Mouse (Mus musculus) erythroblast, embryonic 14.5 days (primary cell): ENCODE data around the gene Carmil2.

Experiments
- GATA1 ChIP-seq: IDR thresholded peaks from 2 replicates; pipeline ENCODE4 v1.6.1; 2012; ENCODE audit warnings: low read length, inconsistent platforms, mixed read lengths
- TAL1 ChIP-seq: IDR thresholded peaks from 3 replicates; pipeline ENCODE4 v1.6.1; 2012; ENCODE audit warnings: low read length, inconsistent platforms, mixed read lengths

DNA sequence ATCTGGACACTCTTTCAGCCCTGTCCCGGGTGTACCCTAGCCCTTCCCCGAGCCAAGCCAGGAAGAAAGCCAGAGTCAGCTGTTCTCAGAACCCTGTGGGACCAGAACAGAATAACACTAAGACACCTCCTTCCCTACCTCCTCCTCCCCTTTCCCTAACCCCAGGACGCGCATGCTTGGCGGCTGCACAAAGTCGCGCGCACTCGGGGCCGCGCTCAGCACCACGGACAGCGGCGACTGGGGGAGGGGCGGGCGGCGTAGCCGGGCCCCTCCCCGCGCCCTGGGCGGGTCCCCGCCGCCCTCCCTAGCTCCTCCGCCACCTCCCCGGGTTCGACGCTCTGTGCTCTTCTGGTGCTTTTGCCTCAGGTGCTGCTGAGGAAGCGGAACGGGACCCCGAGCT is 7.6 kb downstream of the Carmil2 start:
- TF ChIP-seq TAL1 (no peak), GATA1 (no peak)
